Mouse (Mus musculus): Measurements from ENCODE around the gene Nodal. TPM values are rescaled to one million over a fixed set of nuclear protein-coding genes. Genes with fewer than 3 reads are reported as not detected.
"Not testable (repeated sequence)": the region's sequence is repeated elsewhere in the genome, so short reads cannot be mapped to it uniquely, and the experiment has no call there.

Gene Nodal
- polyA plus RNA-seq, 1 experiment from 2014 or later = 0.56 TPM

DNA sequence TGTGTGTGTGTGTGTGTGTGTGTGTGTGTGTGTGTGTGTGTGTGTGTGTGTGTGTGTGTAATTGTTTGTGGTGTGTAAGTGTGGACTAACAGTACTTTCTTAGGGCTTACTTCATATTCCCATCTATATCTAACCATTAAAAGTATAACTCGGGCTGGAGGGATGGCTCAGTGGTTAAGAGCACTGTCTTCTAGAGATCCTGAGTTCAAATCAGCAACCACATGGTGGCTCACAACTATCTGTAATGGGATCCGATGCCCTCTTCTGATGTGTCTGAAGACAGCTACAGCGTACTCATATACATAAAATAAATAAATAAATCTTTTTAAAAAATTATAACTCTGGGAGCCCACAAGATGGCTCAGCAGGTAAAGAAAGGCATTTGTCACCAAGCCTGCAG lies 35.4 kb downstream of the Nodal start:
- not testable (repeated sequence) for H3K36me3 ChIP-seq (ENCODE audit: control insufficient read depth, insufficient read depth, low read length); H3K27me3 ChIP-seq (replicated peaks; ENCODE audit: control insufficient read depth, insufficient read depth, low read length); H3K9ac ChIP-seq (ENCODE audit: low read depth, low read length); H3K4me3 ChIP-seq (ENCODE audit: low read length); H3K27ac ChIP-seq (ENCODE audit: low read depth, low read length); H3K9me3 ChIP-seq (ENCODE audit: control insufficient read depth, low read length)
- peak; percentile 15 for ATAC-seq
- WGBS = 59% methylated on average over 3 of the region's 3 CpGs
- Histone ChIP-seq H3K4me1 (ENCODE audit: control insufficient read depth, insufficient read depth, low read depth, low read length) (peaks cover 23% of the 10 kb centered on the region), H3K4me2 (ENCODE audit: low read length) (peak overlapping the region; percentile 65; the same call in 1 of the 2 replicates)

DNA sequence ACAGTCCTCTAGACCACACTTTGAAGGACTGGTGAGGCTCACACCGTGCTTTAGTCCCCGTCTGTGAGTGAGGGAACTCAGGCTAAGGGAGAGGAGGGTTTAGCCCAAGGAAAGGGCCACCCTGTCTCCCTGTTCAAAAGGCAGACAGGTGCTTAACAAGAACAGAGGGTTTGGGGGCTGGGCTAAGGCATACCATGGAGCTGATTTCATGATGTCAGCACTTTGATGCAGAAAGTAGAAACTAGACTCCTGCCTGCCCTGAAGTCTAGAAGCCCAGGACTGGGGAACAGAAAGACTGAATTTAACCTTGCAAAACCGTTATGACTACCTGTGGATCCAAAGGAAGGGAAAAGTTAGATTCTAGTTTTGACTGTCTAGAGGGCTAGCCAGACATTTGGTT lies 39.4 kb downstream of the Nodal start:
- Histone ChIP-seq H3K4me2 (ENCODE audit: low read length) (no peak overlapping the region), H3K27me3 (replicated peaks; ENCODE audit: control insufficient read depth, insufficient read depth, low read length) (no peaks in the 10 kb centered on the region), H3K9ac (ENCODE audit: low read depth, low read length) (no peak overlapping the region), H3K4me1 (ENCODE audit: control insufficient read depth, insufficient read depth, low read depth, low read length) (no peaks in the 10 kb centered on the region), H3K4me3 (ENCODE audit: low read length) (no peak overlapping the region), H3K36me3 (ENCODE audit: control insufficient read depth, insufficient read depth, low read length) (no peaks in the 10 kb centered on the region), H3K27ac (ENCODE audit: low read depth, low read length) (no peak overlapping the region), H3K9me3 (ENCODE audit: control insufficient read depth, low read length) (no peaks in the 10 kb centered on the region)
- WGBS = 70% methylated on average over 3 of the region's 3 CpGs
- ATAC-seq = no peak

GRCm38 (mm10) chr10:61465009-61465408 lies 47.2 kb downstream of the Nodal start:
- Histone ChIP-seq H3K4me3 (ENCODE audit: low read length) (no peak overlapping the region), H3K4me1 (ENCODE audit: control insufficient read depth, insufficient read depth, low read depth, low read length) (no peaks in the 10 kb centered on the region), H3K4me2 (ENCODE audit: low read length) (no peak overlapping the region), H3K9me3 (ENCODE audit: control insufficient read depth, low read length) (no peaks in the 10 kb centered on the region), H3K27ac (ENCODE audit: low read depth, low read length) (no peak overlapping the region), H3K9ac (ENCODE audit: low read depth, low read length) (no peak overlapping the region), H3K36me3 (ENCODE audit: control insufficient read depth, insufficient read depth, low read length) (no peaks in the 10 kb centered on the region), H3K27me3 (replicated peaks; ENCODE audit: control insufficient read depth, insufficient read depth, low read length) (no peaks in the 10 kb centered on the region)
- ATAC-seq = no peak
- WGBS = 81% methylated on average over 4 of the region's 4 CpGs

GRCm38 (mm10) chr10:61466242-61466641 lies 48.5 kb downstream of the Nodal start:
- Histone ChIP-seq H3K27ac (ENCODE audit: low read depth, low read length) (no peak overlapping the region), H3K9ac (ENCODE audit: low read depth, low read length) (no peak overlapping the region), H3K4me3 (ENCODE audit: low read length) (no peak overlapping the region), H3K4me2 (ENCODE audit: low read length) (no peak overlapping the region), H3K9me3 (ENCODE audit: control insufficient read depth, low read length) (no peaks in the 10 kb centered on the region), H3K36me3 (ENCODE audit: control insufficient read depth, insufficient read depth, low read length) (no peaks in the 10 kb centered on the region), H3K4me1 (ENCODE audit: control insufficient read depth, insufficient read depth, low read depth, low read length) (no peaks in the 10 kb centered on the region), H3K27me3 (replicated peaks; ENCODE audit: control insufficient read depth, insufficient read depth, low read length) (no peaks in the 10 kb centered on the region)
- 69% methylated on average over 8 of the region's 8 CpGs for WGBS
- no peak for ATAC-seq

- H3K36me3 ChIP-seq (ENCODE audit: control insufficient read depth, insufficient read depth, low read length) = no peaks in the 10 kb centered on the region
- H3K9me3 ChIP-seq (ENCODE audit: control insufficient read depth, low read length) = no peaks in the 10 kb centered on the region
- no peak overlapping the region for H3K9ac ChIP-seq (ENCODE audit: low read depth, low read length)
- WGBS = 27% methylated on average over 5 of the region's 5 CpGs
- H3K4me1 ChIP-seq (ENCODE audit: control insufficient read depth, insufficient read depth, low read depth, low read length) = no peaks in the 10 kb centered on the region
- no peak overlapping the region for H3K27ac ChIP-seq (ENCODE audit: low read depth, low read length)
- no peak overlapping the region for H3K4me3 ChIP-seq (ENCODE audit: low read length)
- no peak overlapping the region for H3K4me2 ChIP-seq (ENCODE audit: low read length)
- H3K27me3 ChIP-seq (replicated peaks; ENCODE audit: control insufficient read depth, insufficient read depth, low read length) = no peaks in the 10 kb centered on the region
- ATAC-seq = no peak
These were observed 49.1 kb downstream of the Nodal start for GRCm38 (mm10) chr10:61466873-61467272.

GRCm38 (mm10) chr10:61468900-61469299 lies 51.1 kb downstream of the Nodal start:
- no peaks in the 10 kb centered on the region for H3K27me3 ChIP-seq (replicated peaks; ENCODE audit: control insufficient read depth, insufficient read depth, low read length)
- WGBS = 70% methylated on average over 7 of the region's 7 CpGs
- H3K4me1 ChIP-seq (ENCODE audit: control insufficient read depth, insufficient read depth, low read depth, low read length) = no peaks in the 10 kb centered on the region
- H3K4me2 ChIP-seq (ENCODE audit: low read length) = no peak overlapping the region
- no peaks in the 10 kb centered on the region for H3K9me3 ChIP-seq (ENCODE audit: control insufficient read depth, low read length)
- no peaks in the 10 kb centered on the region for H3K36me3 ChIP-seq (ENCODE audit: control insufficient read depth, insufficient read depth, low read length)
- no peak for ATAC-seq
- no peak overlapping the region for H3K27ac ChIP-seq (ENCODE audit: low read depth, low read length)
- H3K4me3 ChIP-seq (ENCODE audit: low read length) = no peak overlapping the region
- H3K9ac ChIP-seq (ENCODE audit: low read depth, low read length) = no peak overlapping the region

- Histone ChIP-seq H3K27me3 (replicated peaks; ENCODE audit: control insufficient read depth, insufficient read depth, low read length) (no peaks in the 10 kb centered on the region), H3K9ac (ENCODE audit: low read depth, low read length) (no peak overlapping the region), H3K36me3 (ENCODE audit: control insufficient read depth, insufficient read depth, low read length) (no peaks in the 10 kb centered on the region), H3K27ac (ENCODE audit: low read depth, low read length) (no peak overlapping the region), H3K4me2 (ENCODE audit: low read length) (no peak overlapping the region), H3K4me1 (ENCODE audit: control insufficient read depth, insufficient read depth, low read depth, low read length) (peaks cover 14% of the 10 kb centered on the region), H3K9me3 (ENCODE audit: control insufficient read depth, low read length) (no peaks in the 10 kb centered on the region), H3K4me3 (ENCODE audit: low read length) (no peak overlapping the region)
- WGBS = 88% methylated on average over 3 of the region's 3 CpGs
- ATAC-seq = no peak
These were observed 55.9 kb downstream of the Nodal start for GRCm38 (mm10) chr10:61473640-61474039.

DNA sequence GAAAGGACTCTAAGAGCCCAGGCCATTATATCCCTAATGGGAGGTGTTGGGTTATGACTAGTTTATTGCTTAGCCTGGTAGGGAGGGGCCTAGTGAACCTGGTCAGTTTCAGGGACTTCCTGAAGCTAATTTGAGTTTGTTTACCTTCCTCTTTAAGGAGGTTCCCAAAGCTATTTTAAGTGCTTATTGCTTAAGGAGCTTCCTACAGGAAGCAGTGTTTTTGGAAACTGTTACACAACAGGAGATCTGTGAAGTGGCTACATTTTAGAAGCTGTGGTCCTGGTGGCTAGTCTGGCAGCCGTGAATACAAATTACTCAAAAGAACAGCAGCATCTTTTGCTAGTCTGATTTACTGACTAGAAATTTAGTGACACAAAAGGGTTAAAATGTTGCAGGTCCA lies 56.6 kb downstream of the Nodal start:
- WGBS = 78% methylated on average over 1 of the region's 1 CpGs
- ATAC-seq = no peak
- no peak overlapping the region for H3K9ac ChIP-seq (ENCODE audit: low read depth, low read length)
- H3K4me2 ChIP-seq (ENCODE audit: low read length) = peak overlapping the region; percentile 97
- H3K4me1 ChIP-seq (ENCODE audit: control insufficient read depth, insufficient read depth, low read depth, low read length) = peaks cover 14% of the 10 kb centered on the region
- no peaks in the 10 kb centered on the region for H3K9me3 ChIP-seq (ENCODE audit: control insufficient read depth, low read length)
- H3K27ac ChIP-seq (ENCODE audit: low read depth, low read length) = no peak overlapping the region
- no peak overlapping the region for H3K4me3 ChIP-seq (ENCODE audit: low read length)
- no peaks in the 10 kb centered on the region for H3K36me3 ChIP-seq (ENCODE audit: control insufficient read depth, insufficient read depth, low read length)
- no peaks in the 10 kb centered on the region for H3K27me3 ChIP-seq (replicated peaks; ENCODE audit: control insufficient read depth, insufficient read depth, low read length)
